Mouse (Mus musculus) liver, embryonic 16.5 days (tissue): ENCODE data around the gene Evi5l. TPM values are rescaled to one million over a fixed set of nuclear protein-coding genes. Genes with fewer than 3 reads are reported as not detected.
A peak's percentile ranks its signal among the peaks of the same experiment; 100 is the strongest.

ENCODE experiments used
- ATAC-seq: fragments of 200-750 bp; cut with Nextera tagmentation; 2 replicates; pipeline ENCODE4 v1.8.0; 2017; ENCODE audit warnings: low read depth, mild to moderate bottlenecking, moderate number of reproducible peaks, moderate library complexity
- H3K27ac ChIP-seq: fragments of 300-500 bp; sonication (generic); 2 replicates; pipeline ENCODE4 v1.5.1; 2014; ENCODE audit warnings: mild to moderate bottlenecking, low read length
- H3K27me3 ChIP-seq: fragments of 300-500 bp; sonication (generic); 2 replicates; pipeline ENCODE4 v1.6.1; 2014; ENCODE audit warnings: low read depth, low read length, mixed read lengths; ENCODE audit not compliant: control insufficient read depth, insufficient read depth
- H3K36me3 ChIP-seq: fragments of 300-500 bp; sonication (generic); 2 replicates; pipeline ENCODE4 v1.6.1; 2014; ENCODE audit warnings: mild to moderate bottlenecking; ENCODE audit not compliant: control insufficient read depth, insufficient read depth
- H3K4me1 ChIP-seq: fragments of 300-500 bp; sonication (generic); 2 replicates; pipeline ENCODE4 v1.6.1; 2014; ENCODE audit warnings: low read depth, low read length, mixed read lengths; ENCODE audit not compliant: control insufficient read depth
- H3K4me2 ChIP-seq: fragments of 300-500 bp; sonication (generic); 2 replicates; pipeline ENCODE4 v1.6.1; 2014; ENCODE audit warnings: low read depth, low read length, mixed read lengths
- H3K4me3 ChIP-seq: fragments of 300-500 bp; sonication (generic); 2 replicates; pipeline ENCODE4 v1.5.1; 2014; ENCODE audit warnings: low read depth, mild to moderate bottlenecking, low read length
- H3K9ac ChIP-seq: fragments of 300-500 bp; sonication (generic); 2 replicates; pipeline ENCODE4 v1.6.1; 2014; ENCODE audit warnings: low read depth, low read length
- H3K9me3 ChIP-seq: fragments of 300-500 bp; sonication (generic); replicated peaks from 2 replicates; pipeline ENCODE4 v1.6.1; 2016; ENCODE audit warnings: low read length; ENCODE audit not compliant: control insufficient read depth
- WGBS: fragments of 180-500 bp; shearing (Covaris S2); extraction: QIAGEN DNeasy Blood & Tissue Kit; methylation state at CpG from one replicate; pipeline ENCODE4 v1.1.7; 2014; ENCODE audit not compliant: insufficient replicate concordance; 5-methylcytosine and 5-hydroxymethylcytosine counted together
- polyA plus RNA-seq: library from polyadenylated mRNA; unstranded; fragments of >200 nt; fragmentation: Nextera tagmentation; extraction: Ambion mirVana; gene quantifications from 2 replicates; pipeline ENCODE4 v1.2.1, GENCODE M21; 2015

The Evi5l gene
- polyA plus RNA-seq, 1 experiment from 2014 or later = 6.0 TPM

GRCm38 (mm10) chr8:4227919-4228318 lies 61.6 kb downstream of the Evi5l start:
- H3K9me3 ChIP-seq = no peaks in the 10 kb centered on the region
- H3K36me3 ChIP-seq = no peaks in the 10 kb centered on the region
- 64% methylated on average over 4 of the region's 4 CpGs for WGBS
- H3K4me3 ChIP-seq = no peak overlapping the region
- H3K9ac ChIP-seq = no peak overlapping the region
- H3K27ac ChIP-seq = no peak overlapping the region
- peaks cover 32% of the 10 kb centered on the region for H3K27me3 ChIP-seq
- no peak overlapping the region for H3K4me2 ChIP-seq
- ATAC-seq = no peak
- peaks cover 6% of the 10 kb centered on the region for H3K4me1 ChIP-seq

- H3K4me3 ChIP-seq = no peak overlapping the region
- H3K4me1 ChIP-seq = peaks cover 6% of the 10 kb centered on the region
- no peak for ATAC-seq
- H3K9ac ChIP-seq = no peak overlapping the region
- 56% methylated on average over 5 of the region's 5 CpGs for WGBS
- peaks cover 22% of the 10 kb centered on the region for H3K27me3 ChIP-seq
- H3K4me2 ChIP-seq = no peak overlapping the region
- H3K27ac ChIP-seq = no peak overlapping the region
- no peaks in the 10 kb centered on the region for H3K9me3 ChIP-seq
- H3K36me3 ChIP-seq = no peaks in the 10 kb centered on the region
Measured at GRCm38 (mm10) chr8:4229784-4230183, 63.4 kb downstream of the Evi5l start.

GRCm38 (mm10) chr8:4230612-4231351 lies 64.4 kb downstream of the Evi5l start:
- H3K27ac ChIP-seq = no peak overlapping the region
- no peak overlapping the region for H3K9ac ChIP-seq
- H3K4me3 ChIP-seq = no peak overlapping the region

GRCm38 (mm10) chr8:4237814-4238433 lies 71.6 kb downstream of the Evi5l start:
- peak overlapping the region; percentile 95 for H3K27ac ChIP-seq
- peaks cover 29% of the 10 kb centered on the region for H3K4me1 ChIP-seq
- no peaks in the 10 kb centered on the region for H3K9me3 ChIP-seq
- no peaks in the 10 kb centered on the region for H3K36me3 ChIP-seq
- H3K9ac ChIP-seq = peak overlapping the region; percentile 83
- no peaks in the 10 kb centered on the region for H3K27me3 ChIP-seq
- peak overlapping the region; percentile 82 for H3K4me3 ChIP-seq
- peak overlapping the region; percentile 94 for H3K4me2 ChIP-seq
- ATAC-seq = no peak
- 18% methylated on average over 15 of the region's 15 CpGs for WGBS

More at GRCm38 (mm10) chr8:4230612-4231351, 64.4 kb downstream of the Evi5l start:
- peak; percentile 35; the same call in 1 of the 2 replicates for ATAC-seq
- Histone ChIP-seq H3K9me3 (no peaks in the 10 kb centered on the region), H3K27me3 (peaks cover 22% of the 10 kb centered on the region), H3K4me2 (no peak overlapping the region), H3K36me3 (no peaks in the 10 kb centered on the region), H3K4me1 (peaks cover 6% of the 10 kb centered on the region)
- 46% methylated on average over 10 of the region's 10 CpGs for WGBS

GRCm38 (mm10) chr8:4238434-4239192 lies 72.2 kb downstream of the Evi5l start, which contains the start of the genes Map2k7 and Gm49320:
Map2k7 (plus strand) TSS chr8:4238740.
Gm49320 (plus strand) TSS chr8:4238865.
- peak; percentile 92 for ATAC-seq
- Histone ChIP-seq H3K4me2 (peak within 1 kb of the TSS; percentile 94), H3K36me3 (peaks cover 4% of the 10 kb centered on the region), H3K4me1 (peaks cover 29% of the 10 kb centered on the region), H3K4me3 (peak within 1 kb of the TSS; percentile 82), H3K27me3 (no peaks in the 10 kb centered on the region), H3K9me3 (no peaks in the 10 kb centered on the region), H3K9ac (peak within 1 kb of the TSS; percentile 83), H3K27ac (peak within 1 kb of the TSS; percentile 95)
- under 1% methylated on average over 58 of the region's 71 CpGs for WGBS

- Histone ChIP-seq H3K4me3 (peak overlapping the region; percentile 82), H3K36me3 (peaks cover 7% of the 10 kb centered on the region), H3K27me3 (no peaks in the 10 kb centered on the region), H3K4me2 (peak overlapping the region; percentile 94), H3K4me1 (peaks cover 29% of the 10 kb centered on the region), H3K9ac (peak overlapping the region; percentile 83), H3K9me3 (no peaks in the 10 kb centered on the region), H3K27ac (peak overlapping the region; percentile 95)
- 6% methylated on average over 19 of the region's 19 CpGs for WGBS
- peak; percentile 23 for ATAC-seq
Measured at GRCm38 (mm10) chr8:4239193-4239890, 73.0 kb downstream of the Evi5l start.

- Histone ChIP-seq H3K9ac (no peak overlapping the region), H3K27me3 (no peaks in the 10 kb centered on the region), H3K4me3 (no peak overlapping the region), H3K4me1 (peaks cover 11% of the 10 kb centered on the region), H3K9me3 (no peaks in the 10 kb centered on the region), H3K36me3 (peaks cover 20% of the 10 kb centered on the region), H3K4me2 (no peak overlapping the region), H3K27ac (no peak overlapping the region)
- no peak for ATAC-seq
- WGBS = 87% methylated on average over 5 of the region's 5 CpGs
Measured at GRCm38 (mm10) chr8:4245061-4245460, 78.7 kb downstream of the Evi5l start.

- H3K36me3 ChIP-seq = peaks cover 20% of the 10 kb centered on the region
- WGBS = 78% methylated on average over 13 of the region's 13 CpGs
Measured at GRCm38 (mm10) chr8:4245737-4246136, 79.4 kb downstream of the Evi5l start.

More at GRCm38 (mm10) chr8:4245737-4246136, 79.4 kb downstream of the Evi5l start:
- no peak for ATAC-seq
- H3K9ac ChIP-seq = no peak overlapping the region
- H3K27me3 ChIP-seq = no peaks in the 10 kb centered on the region
- no peaks in the 10 kb centered on the region for H3K9me3 ChIP-seq
- H3K4me3 ChIP-seq = no peak overlapping the region
- H3K4me1 ChIP-seq = peaks cover 8% of the 10 kb centered on the region
- no peak overlapping the region for H3K4me2 ChIP-seq
- H3K27ac ChIP-seq = no peak overlapping the region
